Mouse (Mus musculus) E14TG2a.4 (cell line): ENCODE measurements around the gene Sf3b6.
"Not testable (repeated sequence)": the region's sequence is repeated elsewhere in the genome, so short reads cannot be mapped to it uniquely, and the experiment has no call there.

ENCODE experiments used
- H3K27me3 ChIP-seq: 2 replicates; pipeline ENCODE4 v1.6.1; 2014; ENCODE audit warnings: low read length, control low read depth; ENCODE audit not compliant: insufficient read depth
- H3K36me3 ChIP-seq: 2 replicates; pipeline ENCODE4 v1.6.1; 2014; ENCODE audit warnings: low read length, control low read depth; ENCODE audit not compliant: insufficient read depth
- H3K4me1 ChIP-seq: replicated peaks from 2 replicates; pipeline ENCODE4 v1.6.1; 2014; ENCODE audit warnings: low read depth, low read length, control low read depth
- H3K4me3 ChIP-seq: replicated peaks from 2 replicates; pipeline ENCODE4 v1.5.1; 2014; ENCODE audit warnings: mild to moderate bottlenecking, low read length
- H3K9me3 ChIP-seq: 2 replicates; pipeline ENCODE4 v1.6.1; 2014; ENCODE audit warnings: low read length, control low read depth
- CTCF ChIP-seq: conservative IDR thresholded peaks from 2 replicates; pipeline ENCODE4 v1.5.1; 2014; ENCODE audit warnings: low read length
- NANOG ChIP-seq: IDR thresholded peaks from 2 replicates; pipeline ENCODE4 v1.6.1; 2014; ENCODE audit warnings: borderline replicate concordance, low read length, mixed read lengths
- POU5F1 ChIP-seq: IDR thresholded peaks from 2 replicates; pipeline ENCODE4 v1.6.1; 2014; ENCODE audit warnings: low read length, borderline replicate concordance

Gene Sf3b6

GRCm38 (mm10) chr12:4783598-4783997, 33.7 kb upstream of the Sf3b6 start:
- H3K4me1 ChIP-seq = no peaks in the 10 kb centered on the region
- peaks cover 48% of the 10 kb centered on the region for H3K9me3 ChIP-seq
- H3K27me3 ChIP-seq = no peaks in the 10 kb centered on the region
- no peak overlapping the region for H3K4me3 ChIP-seq
- no peaks in the 10 kb centered on the region for H3K36me3 ChIP-seq
- TF ChIP-seq POU5F1 (no peak), CTCF (no peak), NANOG (no peak)

GRCm38 (mm10) chr12:4784466-4784865, 32.9 kb upstream of the Sf3b6 start:
- no peaks in the 10 kb centered on the region for H3K4me1 ChIP-seq
- peaks cover 48% of the 10 kb centered on the region for H3K9me3 ChIP-seq
- no peaks in the 10 kb centered on the region for H3K36me3 ChIP-seq
- H3K4me3 ChIP-seq = no peak overlapping the region
- no peak for TF ChIP-seq POU5F1
- no peak for TF ChIP-seq NANOG
- no peak for TF ChIP-seq CTCF
- H3K27me3 ChIP-seq = no peaks in the 10 kb centered on the region

GRCm38 (mm10) chr12:4788128-4788527, 29.2 kb upstream of the Sf3b6 start:
- peaks cover 68% of the 10 kb centered on the region for H3K9me3 ChIP-seq
- not testable (repeated sequence) for H3K4me1 ChIP-seq, H3K36me3 ChIP-seq, H3K27me3 ChIP-seq, H3K4me3 ChIP-seq

GRCm38 (mm10) chr12:4793718-4794117, 23.6 kb upstream of the Sf3b6 start:
- no peaks in the 10 kb centered on the region for H3K4me1 ChIP-seq
- no peaks in the 10 kb centered on the region for H3K27me3 ChIP-seq
- H3K36me3 ChIP-seq = no peaks in the 10 kb centered on the region
- H3K4me3 ChIP-seq = no peak overlapping the region
- TF ChIP-seq CTCF = 0 out of 2 replicates have a peak, but pooled peaks have one; percentile 5
- no peak for TF ChIP-seq NANOG
- peaks cover 37% of the 10 kb centered on the region for H3K9me3 ChIP-seq

- H3K9me3 ChIP-seq = peaks cover 41% of the 10 kb centered on the region
Measured at GRCm38 (mm10) chr12:4797471-4797870, 19.9 kb upstream of the Sf3b6 start.

GRCm38 (mm10) chr12:4811036-4811435, 6.3 kb upstream of the Sf3b6 start:
- Histone ChIP-seq H3K4me1 (peaks cover 3% of the 10 kb centered on the region; the same call in 1 of the 2 replicates), H3K9me3 (no peaks in the 10 kb centered on the region), H3K27me3 (peaks cover 11% of the 10 kb centered on the region), H3K4me3 (no peak overlapping the region), H3K36me3 (no peaks in the 10 kb centered on the region)
- TF ChIP-seq POU5F1 (no peak), CTCF (no peak), NANOG (no peak)

More at GRCm38 (mm10) chr12:4797471-4797870, 19.9 kb upstream of the Sf3b6 start:
- H3K27me3 ChIP-seq, H3K4me1 ChIP-seq, H3K36me3 ChIP-seq, H3K4me3 ChIP-seq: not testable (repeated sequence)

- no peaks in the 10 kb centered on the region for H3K36me3 ChIP-seq
- TF ChIP-seq POU5F1 (no peak), CTCF (no peak), NANOG (no peak)
- peaks cover 11% of the 10 kb centered on the region for H3K27me3 ChIP-seq
- H3K4me1 ChIP-seq = peaks cover 10% of the 10 kb centered on the region
- no peak overlapping the region for H3K4me3 ChIP-seq
- H3K9me3 ChIP-seq = no peaks in the 10 kb centered on the region
Measured at GRCm38 (mm10) chr12:4811705-4812104, 5.6 kb upstream of the Sf3b6 start.

- TF ChIP-seq POU5F1 (no peak), CTCF (no peak), NANOG (no peak)
- H3K36me3 ChIP-seq = no peaks in the 10 kb centered on the region
- H3K9me3 ChIP-seq = no peaks in the 10 kb centered on the region
- no peak overlapping the region for H3K4me3 ChIP-seq
- peaks cover 11% of the 10 kb centered on the region for H3K27me3 ChIP-seq
- H3K4me1 ChIP-seq = peaks cover 18% of the 10 kb centered on the region
Measured at GRCm38 (mm10) chr12:4813636-4814035, 3.7 kb upstream of the Sf3b6 start.

GRCm38 (mm10) chr12:4816680-4817360, 524 bp upstream of the Sf3b6 start:
- Histone ChIP-seq H3K36me3 (peaks cover 25% of the 10 kb centered on the region), H3K9me3 (no peaks in the 10 kb centered on the region), H3K27me3 (peaks cover 6% of the 10 kb centered on the region), H3K4me3 (peak overlapping the region; percentile 100), H3K4me1 (peaks cover 26% of the 10 kb centered on the region)
- no peak for TF ChIP-seq NANOG
- no peak for TF ChIP-seq CTCF
- no peak for TF ChIP-seq POU5F1
